Mouse (Mus musculus) liver, embryonic 15.5 days (tissue): ENCODE results near the gene Pml. TPM values are rescaled to one million over a fixed set of nuclear protein-coding genes. Genes with fewer than 3 reads are reported as not detected.
A peak's percentile ranks its signal among the peaks of the same experiment; 100 is the strongest.

Experiments
- ATAC-seq: fragments of 200-750 bp; cut with Nextera tagmentation; 2 replicates; pipeline ENCODE4 v1.8.0; 2017; ENCODE audit warnings: moderate number of reproducible peaks, mild to moderate bottlenecking, moderate library complexity; ENCODE audit not compliant: insufficient read depth
- H3K27ac ChIP-seq: fragments of 300-500 bp; sonication (generic); replicated peaks from 2 replicates; pipeline ENCODE4 v1.5.1; 2015; ENCODE audit warnings: mild to moderate bottlenecking, inconsistent platforms
- H3K27me3 ChIP-seq: fragments of 300-500 bp; sonication (generic); 2 replicates; pipeline ENCODE4 v1.6.1; 2015; ENCODE audit warnings: mild to moderate bottlenecking, inconsistent platforms
- H3K36me3 ChIP-seq: fragments of 300-500 bp; sonication (generic); replicated peaks from 2 replicates; pipeline ENCODE4 v1.6.1; 2015; ENCODE audit warnings: moderate library complexity, mild to moderate bottlenecking, inconsistent platforms
- H3K4me1 ChIP-seq: fragments of 300-500 bp; sonication (generic); replicated peaks from 2 replicates; pipeline ENCODE4 v1.6.1; 2015; ENCODE audit warnings: inconsistent platforms
- H3K4me2 ChIP-seq: fragments of 300-500 bp; sonication (generic); 2 replicates; pipeline ENCODE4 v1.6.1; 2015; ENCODE audit warnings: moderate library complexity, mild to moderate bottlenecking, inconsistent platforms
- H3K4me3 ChIP-seq: fragments of 300-500 bp; sonication (generic); replicated peaks from 2 replicates; pipeline ENCODE4 v1.5.1; 2015; ENCODE audit warnings: mild to moderate bottlenecking, inconsistent platforms
- H3K9ac ChIP-seq: fragments of 300-500 bp; sonication (generic); 2 replicates; pipeline ENCODE4 v1.6.1; 2015; ENCODE audit warnings: moderate library complexity, mild to moderate bottlenecking, inconsistent platforms
- H3K9me3 ChIP-seq: fragments of 300-500 bp; sonication (generic); replicated peaks from 2 replicates; pipeline ENCODE4 v1.6.1; 2016; ENCODE audit warnings: inconsistent platforms
- WGBS: fragments of 180-500 bp; shearing (Covaris S2); methylation state at CpG from one replicate; pipeline ENCODE4 v1.1.7; 2015; ENCODE audit warnings: mixed read lengths; ENCODE audit not compliant: insufficient replicate concordance; 5-methylcytosine and 5-hydroxymethylcytosine counted together
- polyA plus RNA-seq: library from polyadenylated mRNA; unstranded; fragments of >200 nt; fragmentation: Nextera tagmentation; extraction: Ambion mirVana; gene quantifications from 2 replicates; pipeline ENCODE4 v1.2.1, GENCODE M21; 2015

Pml gene
- polyA plus RNA-seq, 1 experiment from 2014 or later: 19.3 TPM

DNA sequence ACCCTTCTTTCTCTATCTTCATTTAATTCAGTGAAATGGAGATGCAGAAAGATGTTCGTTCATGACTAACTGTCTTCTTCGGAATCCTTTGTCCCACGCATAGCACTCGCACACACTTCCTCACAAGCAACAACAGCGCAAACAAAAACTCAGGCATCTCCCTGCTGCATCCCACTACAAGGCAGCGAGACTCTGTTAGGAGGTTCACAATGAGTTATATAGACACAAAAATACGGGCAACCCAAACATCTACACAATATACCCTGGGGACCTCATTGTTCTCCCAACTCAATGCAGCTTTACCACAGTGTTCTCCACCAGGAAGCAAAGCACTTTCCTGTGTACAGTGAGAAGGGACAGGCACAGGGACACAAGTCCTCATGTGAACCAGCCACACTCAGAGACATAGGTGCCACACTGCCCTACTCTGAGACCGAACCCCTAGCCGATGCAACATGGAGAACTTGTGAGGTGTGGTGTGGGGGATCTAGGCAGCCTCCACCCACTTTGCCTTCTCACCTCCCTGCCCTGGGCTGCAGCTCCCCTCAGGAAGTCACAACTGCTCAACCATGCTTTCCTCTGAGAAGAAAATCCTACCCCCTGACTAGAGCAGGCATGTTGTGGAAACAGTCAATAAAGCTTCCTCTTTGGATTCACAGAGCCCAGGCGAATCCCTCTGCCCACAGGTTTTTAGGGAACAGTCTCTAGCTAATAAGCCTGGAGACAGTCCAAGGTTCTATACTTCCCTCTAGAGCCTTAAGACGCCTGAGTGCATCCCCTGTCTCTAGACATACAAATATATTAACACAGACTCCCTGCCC lies 49.1 kb downstream of the Pml start:
- no peak for ATAC-seq
- no peak overlapping the region for H3K27ac ChIP-seq
- H3K9ac ChIP-seq: no peak overlapping the region
- H3K4me3 ChIP-seq: no peak overlapping the region
- WGBS: 6% methylated on average over 11 of the region's 11 CpGs
- H3K4me2 ChIP-seq: no peak overlapping the region
- peaks cover 100% of the 10 kb centered on the region for H3K27me3 ChIP-seq
- no peaks in the 10 kb centered on the region for H3K9me3 ChIP-seq
- peaks cover 11% of the 10 kb centered on the region for H3K4me1 ChIP-seq
- H3K36me3 ChIP-seq: no peaks in the 10 kb centered on the region

GRCm38 (mm10) chr9:58199381-58200269 lies 50.0 kb downstream of the Pml start:
- Histone ChIP-seq H3K4me1 (peaks cover 11% of the 10 kb centered on the region), H3K9me3 (no peaks in the 10 kb centered on the region), H3K27me3 (peaks cover 100% of the 10 kb centered on the region), H3K9ac (no peak overlapping the region), H3K27ac (no peak overlapping the region), H3K4me3 (no peak overlapping the region), H3K36me3 (no peaks in the 10 kb centered on the region), H3K4me2 (no peak overlapping the region)
- no peak for ATAC-seq
- WGBS: 2% methylated on average over 41 of the region's 41 CpGs

DNA sequence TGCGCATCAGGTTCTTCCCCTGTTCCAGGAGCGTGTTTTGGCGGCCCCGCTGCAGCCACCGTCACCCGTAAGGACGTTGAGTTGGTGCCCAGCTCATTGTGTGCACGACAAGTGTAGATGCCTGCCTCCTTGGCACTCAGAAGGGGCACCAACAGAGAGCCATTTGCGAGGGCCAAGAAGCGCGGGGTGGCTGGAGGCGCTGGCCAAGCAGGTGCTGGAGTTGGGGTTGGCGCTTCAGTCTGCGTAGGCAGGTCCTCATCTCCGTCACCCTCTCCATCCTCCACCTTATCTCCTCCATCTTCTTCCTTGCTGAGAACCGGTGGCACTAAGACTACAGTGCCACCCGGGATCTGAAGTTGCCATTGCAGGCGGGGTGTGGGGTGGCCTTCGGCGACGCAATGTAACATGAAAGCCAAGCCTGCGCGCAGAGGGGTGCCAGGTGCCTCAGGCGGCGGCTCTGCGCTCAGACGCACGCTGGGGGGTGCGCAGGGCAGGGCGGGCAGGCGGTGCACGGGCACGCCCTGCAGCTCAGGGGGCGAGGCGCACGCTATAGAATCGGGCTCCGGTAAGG lies 50.7 kb downstream of the Pml start:
- Histone ChIP-seq H3K9me3 (no peaks in the 10 kb centered on the region), H3K4me3 (no peak overlapping the region)

DNA sequence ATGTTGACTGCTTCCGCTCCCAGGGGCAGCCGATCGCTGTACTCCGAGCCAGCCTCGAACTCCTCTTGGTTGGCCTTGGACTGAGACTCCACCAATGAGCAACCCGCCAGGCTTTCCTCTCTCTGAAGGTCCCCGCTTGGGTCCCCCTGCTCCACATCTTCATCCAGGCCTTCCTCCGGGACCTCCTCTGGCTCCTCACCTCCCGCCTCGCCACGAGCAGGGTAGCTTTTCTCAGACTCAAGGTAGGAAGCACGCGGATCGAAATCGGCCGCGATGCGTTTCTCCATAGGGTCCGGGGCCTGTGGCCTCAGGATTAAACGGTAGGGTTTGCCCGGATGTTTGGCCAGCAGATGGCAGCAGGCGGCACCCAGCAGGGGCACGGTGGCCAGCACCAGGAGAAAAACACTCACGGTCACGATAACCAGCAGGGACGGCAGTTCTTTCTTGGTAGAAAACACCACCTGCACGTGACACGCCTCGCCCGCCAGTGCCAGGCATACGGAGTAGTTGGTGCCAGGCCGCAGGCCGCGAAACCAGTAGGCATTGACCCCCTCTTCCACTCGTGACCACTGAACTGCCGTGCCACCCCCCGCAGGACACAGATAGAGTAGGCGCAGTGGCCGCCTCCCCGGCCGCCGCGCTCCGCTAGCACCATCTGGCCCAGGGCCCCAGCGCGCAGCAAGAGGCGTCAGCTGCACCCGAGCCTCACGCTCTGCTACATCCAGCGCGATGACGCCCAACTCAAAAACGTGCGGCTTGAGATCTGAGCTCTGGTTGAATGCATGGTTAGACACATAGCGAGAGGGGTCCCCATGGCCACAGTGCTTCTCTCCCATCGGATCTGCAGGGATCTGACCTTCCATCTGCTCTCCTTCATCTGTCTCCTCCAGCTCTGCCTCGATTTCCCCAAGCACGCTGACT lies 51.5 kb downstream of the Pml start:
- 2% methylated on average over 58 of the region's 58 CpGs for WGBS
- no peak overlapping the region for H3K4me3 ChIP-seq
- ATAC-seq: no peak
- H3K27ac ChIP-seq: no peak overlapping the region
- peak overlapping the region; percentile 20; the same call in 1 of the 2 replicates for H3K4me2 ChIP-seq
- H3K9me3 ChIP-seq: no peaks in the 10 kb centered on the region
- peaks cover 99% of the 10 kb centered on the region for H3K27me3 ChIP-seq
- H3K36me3 ChIP-seq: no peaks in the 10 kb centered on the region
- H3K4me1 ChIP-seq: peaks cover 5% of the 10 kb centered on the region; the same call in 1 of the 2 replicates
- no peak overlapping the region for H3K9ac ChIP-seq

More for the DNA sequence above, 50.7 kb downstream of the Pml start:
- H3K4me1 ChIP-seq: peaks cover 9% of the 10 kb centered on the region
- no peak overlapping the region for H3K4me2 ChIP-seq
- no peaks in the 10 kb centered on the region for H3K36me3 ChIP-seq
- H3K9ac ChIP-seq: no peak overlapping the region
- WGBS: 5% methylated on average over 38 of the region's 38 CpGs
- ATAC-seq: no peak
- no peak overlapping the region for H3K27ac ChIP-seq
- peaks cover 100% of the 10 kb centered on the region for H3K27me3 ChIP-seq

- Histone ChIP-seq H3K27me3 (peaks cover 89% of the 10 kb centered on the region), H3K4me2 (peak overlapping the region; percentile 10; the same call in 1 of the 2 replicates), H3K4me3 (no peak overlapping the region), H3K9me3 (no peaks in the 10 kb centered on the region), H3K4me1 (peaks cover 5% of the 10 kb centered on the region; the same call in 1 of the 2 replicates), H3K27ac (no peak overlapping the region), H3K36me3 (no peaks in the 10 kb centered on the region), H3K9ac (no peak overlapping the region)
- no peak for ATAC-seq
- WGBS: 3% methylated on average over 46 of the region's 46 CpGs
Measured at GRCm38 (mm10) chr9:58196610-58197567, 52.7 kb downstream of the Pml start.

DNA sequence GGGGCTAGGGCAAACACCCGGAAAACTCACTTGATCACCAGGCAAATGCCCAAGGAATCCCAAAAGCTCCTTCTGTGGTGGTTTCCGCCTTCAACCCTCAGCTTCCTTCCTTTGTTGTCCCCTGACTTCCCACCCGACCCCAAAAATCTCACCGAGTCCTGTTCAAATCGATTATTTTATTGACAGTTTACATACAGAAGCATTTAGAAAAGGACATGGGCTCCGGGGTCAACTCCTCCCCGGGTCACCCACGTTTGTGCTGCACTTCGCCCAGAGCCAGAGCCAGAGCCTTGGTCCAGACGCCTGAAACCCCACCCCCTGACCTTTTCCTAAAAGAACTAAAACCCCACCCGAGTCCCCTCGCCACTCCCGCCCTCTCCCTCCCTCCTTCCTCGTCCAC lies 53.4 kb downstream of the Pml start:
- Histone ChIP-seq H3K27me3 (peaks cover 82% of the 10 kb centered on the region), H3K27ac (no peak overlapping the region), H3K4me3 (no peak overlapping the region), H3K9ac (no peak overlapping the region), H3K4me1 (peaks cover 5% of the 10 kb centered on the region; the same call in 1 of the 2 replicates), H3K36me3 (no peaks in the 10 kb centered on the region), H3K4me2 (peak overlapping the region; percentile 10; the same call in 1 of the 2 replicates), H3K9me3 (no peaks in the 10 kb centered on the region)
- whole genome bisulfite sequencing: 4% methylated on average over 14 of the region's 14 CpGs
- ATAC-seq: no peak

DNA sequence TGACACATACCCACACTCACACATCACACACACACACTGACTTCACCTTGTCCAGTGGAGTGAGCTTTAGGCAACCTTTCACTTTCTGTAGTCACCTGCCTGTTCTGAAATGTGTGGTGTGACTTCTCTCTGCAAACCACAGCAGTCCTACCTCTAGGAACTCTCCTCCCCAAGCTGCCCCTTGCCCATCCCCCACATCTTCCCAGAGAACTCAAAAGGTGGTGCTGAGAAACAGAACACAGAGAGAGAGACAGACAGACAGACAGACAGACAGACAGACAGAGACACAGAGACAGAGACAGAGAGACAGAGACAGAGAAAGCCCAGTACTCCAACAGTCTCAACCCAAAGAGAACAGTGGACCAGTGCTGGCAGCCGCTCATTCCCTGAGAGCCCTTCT lies 53.9 kb downstream of the Pml start:
- Histone ChIP-seq H3K27me3 (peaks cover 82% of the 10 kb centered on the region), H3K4me2 (no peak overlapping the region), H3K9ac (no peak overlapping the region), H3K4me3 (no peak overlapping the region), H3K36me3 (no peaks in the 10 kb centered on the region), H3K27ac (no peak overlapping the region), H3K4me1 (peaks cover 5% of the 10 kb centered on the region; the same call in 1 of the 2 replicates), H3K9me3 (no peaks in the 10 kb centered on the region)
- no peak for ATAC-seq
- 0% methylated on average over 1 of the region's 1 CpGs for WGBS

GRCm38 (mm10) chr9:58194222-58194621 lies 55.4 kb downstream of the Pml start:
- H3K4me2 ChIP-seq: no peak overlapping the region
- no peak for ATAC-seq
- H3K4me3 ChIP-seq: no peak overlapping the region
- no peak overlapping the region for H3K9ac ChIP-seq
- no peaks in the 10 kb centered on the region for H3K9me3 ChIP-seq
- no peak overlapping the region for H3K27ac ChIP-seq
- H3K27me3 ChIP-seq: peaks cover 73% of the 10 kb centered on the region
- H3K36me3 ChIP-seq: no peaks in the 10 kb centered on the region
- H3K4me1 ChIP-seq: peaks cover 5% of the 10 kb centered on the region; the same call in 1 of the 2 replicates
- WGBS: 47% methylated on average over 9 of the region's 9 CpGs

GRCm38 (mm10) chr9:58184456-58184855 lies 65.1 kb downstream of the Pml start:
- H3K9me3 ChIP-seq: no peaks in the 10 kb centered on the region
- no peak for ATAC-seq
- H3K4me2 ChIP-seq: no peak overlapping the region
- H3K27me3 ChIP-seq: 0 out of 2 replicates have a peak, but pooled peaks cover 2% of the 10 kb centered on the region
- no peaks in the 10 kb centered on the region for H3K4me1 ChIP-seq
- H3K36me3 ChIP-seq: no peaks in the 10 kb centered on the region
- H3K27ac ChIP-seq: no peak overlapping the region
- H3K4me3 ChIP-seq: no peak overlapping the region
- 58% methylated on average over 6 of the region's 6 CpGs for WGBS
- H3K9ac ChIP-seq: no peak overlapping the region
